Mouse (Mus musculus) MEL-GATA-1-ER (cell line): Measurements from ENCODE around the gene Rala.
"Not testable (repeated sequence)": the region's sequence is repeated elsewhere in the genome, so short reads cannot be mapped to it uniquely, and the experiment has no call there.

ENCODE experiments used
- DNase-seq: peaks from one replicate; pipeline ENCODE4 v3.0.0-alpha.2; 2012; ENCODE audit warnings: low read depth; ENCODE audit errors: extremely low read depth

The Rala gene

GRCm38 (mm10) chr13:17944078-17944917 is at the start of gene Rala:
Gene Rala, minus strand, starts transcription at chr13:17944239.
- peak; percentile 36 for DNase-seq

- DNase-seq: no peak
Measured at GRCm38 (mm10) chr13:17993515-17993847, 49.4 kb upstream of the Rala start.

GRCm38 (mm10) chr13:17992697-17993514 is 48.9 kb upstream of the Rala start, which contains the start of gene Yae1d1:
Gene Yae1d1, minus strand, starts transcription at chr13:17993349.
- DNase-seq: peak; percentile 42

- DNase-seq: peak; percentile 15
Measured at GRCm38 (mm10) chr13:17992009-17992408, 48.0 kb upstream of the Rala start.

GRCm38 (mm10) chr13:17983194-17983593 is 39.2 kb upstream of the Rala start:
- DNase-seq: peak; percentile 27

GRCm38 (mm10) chr13:17982634-17983033 is 38.6 kb upstream of the Rala start:
- no peak for DNase-seq

GRCm38 (mm10) chr13:17976854-17977739 is 33.1 kb upstream of the Rala start:
- no peak for DNase-seq

GRCm38 (mm10) chr13:17975891-17976290 is 31.9 kb upstream of the Rala start:
- peak; percentile 82 for DNase-seq

GRCm38 (mm10) chr13:17975457-17975856 is 31.4 kb upstream of the Rala start:
- no peak for DNase-seq

- no peak for DNase-seq
Measured at GRCm38 (mm10) chr13:17974734-17975133, 30.7 kb upstream of the Rala start.

- no peak for DNase-seq
Measured at GRCm38 (mm10) chr13:17960613-17961012, 16.6 kb upstream of the Rala start.

- DNase-seq: no peak
Measured at GRCm38 (mm10) chr13:17954282-17954681, 10.2 kb upstream of the Rala start.

- DNase-seq: not testable (repeated sequence)
Measured at GRCm38 (mm10) chr13:17950581-17950980, 6.5 kb upstream of the Rala start.

- no peak for DNase-seq
Measured at GRCm38 (mm10) chr13:17949555-17949954, 5.5 kb upstream of the Rala start.

- DNase-seq: no peak
Measured at GRCm38 (mm10) chr13:17943306-17944077, 547 bp downstream of the Rala start.

GRCm38 (mm10) chr13:17942338-17942737 is 1.7 kb downstream of the Rala start:
- peak; percentile 39 for DNase-seq

- DNase-seq: no peak
Measured at GRCm38 (mm10) chr13:17907309-17907708, 36.7 kb downstream of the Rala start.

GRCm38 (mm10) chr13:17901474-17901873 is 42.6 kb downstream of the Rala start:
- no peak for DNase-seq

GRCm38 (mm10) chr13:17900641-17901040 is 43.4 kb downstream of the Rala start:
- DNase-seq: no peak

GRCm38 (mm10) chr13:17897040-17897439 is 47.0 kb downstream of the Rala start:
- no peak for DNase-seq

- no peak for DNase-seq
Measured at GRCm38 (mm10) chr13:17891545-17891944, 52.5 kb downstream of the Rala start.
